Mouse (Mus musculus) bone marrow, adult 2 months (tissue): ENCODE measurements around the gene Pola1. TPM values are rescaled to one million over a fixed set of nuclear protein-coding genes. Genes with fewer than 3 reads are reported as not detected.

Source experiments
- H3K27ac ChIP-seq: fragments of 200-500 bp; 2 replicates; pipeline ENCODE4 v1.5.1; 2012; ENCODE audit warnings: low read depth, mild to moderate bottlenecking, control low read depth, inconsistent platforms, low read length; ENCODE audit not compliant: control insufficient read depth, poor library complexity, insufficient read depth
- H3K4me1 ChIP-seq: fragments of 200-500 bp; 2 replicates; pipeline ENCODE4 v1.6.1; 2011; ENCODE audit warnings: low read length; ENCODE audit not compliant: control insufficient read depth, insufficient read depth
- H3K4me3 ChIP-seq: fragments of 200-500 bp; replicated peaks from 2 replicates; pipeline ENCODE3; 2011; ENCODE audit warnings: mild to moderate bottlenecking, low read depth, low read length, control low read depth; ENCODE audit not compliant: control insufficient read depth
- CTCF ChIP-seq: fragments of 200-500 bp; IDR thresholded peaks from 2 replicates; pipeline ENCODE4 v1.5.1; 2011; ENCODE audit warnings: low read length, control low read depth; ENCODE audit not compliant: control insufficient read depth, insufficient read depth
- POLR2A ChIP-seq: fragments of 200-500 bp; IDR thresholded peaks from 2 replicates; pipeline ENCODE4 v1.6.1; 2011; ENCODE audit warnings: low read depth, mild to moderate bottlenecking, control low read depth, low read length, borderline replicate concordance; ENCODE audit not compliant: control insufficient read depth
- WGBS: fragments of 180-500 bp; shearing (Covaris S2); methylation state at CpG from one replicate; pipeline ENCODE4 v1.1.7; 2018; 5-methylcytosine and 5-hydroxymethylcytosine counted together
- polyA plus RNA-seq: library from polyadenylated mRNA; stranded (reverse); fragments of >200 nt; gene quantifications from 2 replicates; pipeline ENCODE4 v1.2.4, GENCODE M21; 2011; ENCODE audit warnings: low replicate concordance; ENCODE audit not compliant: missing spikeins, insufficient read depth, insufficient read length

Pola1 gene
- polyA plus RNA-seq, 1 experiment: 26.2 TPM

GRCm38 (mm10) chrX:93289851-93290380, 342.0 kb downstream of the Pola1 start:
- Histone ChIP-seq H3K27ac (no peak overlapping the region), H3K4me1 (no peaks in the 10 kb centered on the region), H3K4me3 (no peak overlapping the region)
- TF ChIP-seq POLR2A: no peak
- TF ChIP-seq CTCF: no peak
- WGBS: 26% methylated on average over 12 of the region's 12 CpGs

GRCm38 (mm10) chrX:93289076-93289475, 342.9 kb downstream of the Pola1 start:
- no peak overlapping the region; the same call in 1 of the 2 replicates for H3K27ac ChIP-seq
- no peaks in the 10 kb centered on the region for H3K4me1 ChIP-seq
- H3K4me3 ChIP-seq: no peak overlapping the region
- 14% methylated on average over 37 of the region's 37 CpGs for WGBS
- TF ChIP-seq CTCF (no peak), POLR2A (no peak)

- 10% methylated on average over 31 of the region's 37 CpGs for WGBS
- Histone ChIP-seq H3K27ac (no peak overlapping the region), H3K4me3 (no peak overlapping the region)
Observed at GRCm38 (mm10) chrX:93288339-93288738, 343.6 kb downstream of the Pola1 start.

GRCm38 (mm10) chrX:93286291-93286893, 345.6 kb downstream of the Pola1 start, which contains the start of gene Arx:
Gene Arx, plus strand, starts transcription at chrX:93286445.
- Histone ChIP-seq H3K27ac (no peak within 1 kb of the TSS), H3K4me3 (no peak within 1 kb of the TSS), H3K4me1 (no peaks in the 10 kb centered on the region)
- TF ChIP-seq CTCF: no peak
- TF ChIP-seq POLR2A: no peak
- 17% methylated on average over 31 of the region's 31 CpGs for WGBS

More at GRCm38 (mm10) chrX:93288339-93288738, 343.6 kb downstream of the Pola1 start:
- TF ChIP-seq POLR2A (no peak), CTCF (no peak)
- no peaks in the 10 kb centered on the region for H3K4me1 ChIP-seq

GRCm38 (mm10) chrX:93285091-93285490, 346.9 kb downstream of the Pola1 start:
- Histone ChIP-seq H3K27ac (no peak overlapping the region), H3K4me3 (no peak overlapping the region), H3K4me1 (no peaks in the 10 kb centered on the region)
- WGBS: 17% methylated on average over 10 of the region's 10 CpGs
- TF ChIP-seq CTCF (no peak), POLR2A (no peak)

- 16% methylated on average over 5 of the region's 5 CpGs for WGBS
- TF ChIP-seq POLR2A (no peak), CTCF (no peak)
- Histone ChIP-seq H3K4me1 (no peaks in the 10 kb centered on the region), H3K4me3 (no peak overlapping the region), H3K27ac (no peak overlapping the region)
Observed at GRCm38 (mm10) chrX:93281756-93282155, 350.2 kb downstream of the Pola1 start.

- H3K27ac ChIP-seq: no peak overlapping the region
- WGBS: 15% methylated on average over 23 of the region's 23 CpGs
- TF ChIP-seq POLR2A (no peak), CTCF (peak; percentile 44; the same call in 1 of the 2 replicates)
- no peak overlapping the region for H3K4me3 ChIP-seq
- no peaks in the 10 kb centered on the region for H3K4me1 ChIP-seq
Observed at GRCm38 (mm10) chrX:93281028-93281723, 350.8 kb downstream of the Pola1 start.

- 48% methylated on average over 9 of the region's 11 CpGs for WGBS
Observed at GRCm38 (mm10) chrX:93279940-93280339, 352.0 kb downstream of the Pola1 start.

More at GRCm38 (mm10) chrX:93279940-93280339, 352.0 kb downstream of the Pola1 start:
- no peaks in the 10 kb centered on the region for H3K4me1 ChIP-seq
- no peak overlapping the region for H3K27ac ChIP-seq
- H3K4me3 ChIP-seq: no peak overlapping the region
- TF ChIP-seq CTCF (no peak), POLR2A (no peak)
